Mouse (Mus musculus) c-Kit-positive CD71-positive TER-119-positive erythroid progenitor cells, embryonic 14.5 days (primary cell): Measurements from ENCODE around the gene Fam186a.
"Not testable (repeated sequence)": the region's sequence is repeated elsewhere in the genome, so short reads cannot be mapped to it uniquely, and the experiment has no call there.

ENCODE experiments used
- DNase-seq: peaks from one replicate; pipeline ENCODE4 v3.0.0-alpha.2; 2013; ENCODE audit warnings: low spot score

Gene Fam186a

DNA sequence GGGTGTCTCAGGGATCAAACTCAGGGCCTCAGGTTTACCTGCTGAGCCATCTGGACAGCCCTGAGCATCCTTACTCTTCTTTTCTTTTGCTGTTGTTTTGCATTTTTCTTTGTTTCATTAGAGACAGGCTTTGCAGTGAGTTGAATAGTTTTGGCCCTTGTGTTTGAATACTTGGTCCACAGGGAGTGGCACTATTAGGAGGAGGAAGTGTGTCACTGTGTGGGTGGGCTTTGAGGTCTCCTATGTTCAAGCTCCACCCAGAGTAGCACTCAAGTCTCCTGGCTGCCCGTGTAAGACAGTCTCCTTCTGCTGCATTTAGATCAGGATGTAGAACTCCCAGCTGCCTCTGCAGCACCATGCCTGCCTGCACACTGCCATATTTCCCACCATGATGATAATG, 32.4 kb downstream of the Fam186a start:
- no peak for DNase-seq

DNA sequence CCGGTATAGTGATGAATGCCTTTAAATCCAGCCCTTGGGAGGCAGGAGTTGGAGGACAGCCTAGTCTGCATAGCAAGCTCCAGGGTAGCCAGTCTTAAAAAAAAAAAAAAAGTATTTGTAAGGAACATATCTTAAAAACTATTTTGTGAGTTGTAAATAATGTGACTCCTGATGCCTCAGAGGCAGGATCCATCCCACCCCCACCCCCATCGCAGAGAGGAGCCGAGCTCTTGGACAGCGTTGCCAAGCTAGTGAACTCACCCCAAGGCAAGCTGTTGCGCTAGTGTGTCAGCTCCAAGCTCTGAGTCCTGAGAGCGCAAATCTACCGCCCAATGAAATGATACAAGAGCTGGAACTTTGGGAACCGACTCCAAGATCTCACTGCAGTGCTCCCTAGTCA, 35.6 kb downstream of the Fam186a start:
- DNase-seq = no peak

DNA sequence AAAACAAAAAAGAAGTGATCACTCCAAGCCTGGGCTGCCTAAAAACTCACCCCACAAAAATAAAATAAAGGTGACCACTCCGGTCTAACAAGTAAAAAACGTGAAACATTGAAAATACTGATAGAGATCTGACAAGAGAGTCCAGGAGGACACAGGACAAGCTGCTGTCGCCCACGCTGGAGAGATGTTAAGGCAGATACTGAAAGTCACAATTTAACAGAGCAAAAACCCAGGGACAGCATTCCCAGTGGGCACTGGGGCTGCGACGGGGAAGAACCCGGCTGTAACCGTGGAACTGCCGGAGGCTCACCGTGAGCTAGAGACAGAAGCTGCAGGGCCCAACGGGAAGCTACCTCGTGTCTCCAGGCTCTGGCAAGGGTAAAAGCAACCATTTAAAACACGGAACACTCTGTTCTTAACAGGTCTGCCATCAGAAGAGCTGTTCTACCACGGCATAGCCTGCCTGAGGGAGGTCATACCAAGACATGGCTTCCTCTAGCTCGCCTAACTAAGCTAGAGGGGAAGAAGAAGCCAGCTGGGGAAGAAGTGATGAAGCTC, 47.2 kb downstream of the Fam186a start:
- DNase-seq = no peak

DNA sequence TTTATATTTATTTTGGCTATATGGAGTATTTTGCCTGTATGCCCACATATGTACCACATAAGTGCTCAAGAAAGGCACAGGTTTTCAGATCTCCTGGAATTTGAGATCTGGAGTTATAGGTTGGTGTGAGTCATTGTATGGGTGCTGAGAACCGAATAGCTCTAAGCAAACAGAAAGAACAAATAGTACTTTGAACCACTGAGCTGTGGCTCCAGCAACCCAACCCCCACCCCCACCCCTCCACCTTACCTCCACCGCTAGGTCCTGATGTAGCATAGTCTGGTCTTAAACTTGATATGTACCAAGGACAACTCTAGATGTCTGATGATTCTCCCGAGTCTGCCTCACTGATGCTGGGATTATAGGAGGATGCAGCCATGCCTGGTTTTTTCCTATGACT, 49.6 kb downstream of the Fam186a start:
- no peak for DNase-seq

DNA sequence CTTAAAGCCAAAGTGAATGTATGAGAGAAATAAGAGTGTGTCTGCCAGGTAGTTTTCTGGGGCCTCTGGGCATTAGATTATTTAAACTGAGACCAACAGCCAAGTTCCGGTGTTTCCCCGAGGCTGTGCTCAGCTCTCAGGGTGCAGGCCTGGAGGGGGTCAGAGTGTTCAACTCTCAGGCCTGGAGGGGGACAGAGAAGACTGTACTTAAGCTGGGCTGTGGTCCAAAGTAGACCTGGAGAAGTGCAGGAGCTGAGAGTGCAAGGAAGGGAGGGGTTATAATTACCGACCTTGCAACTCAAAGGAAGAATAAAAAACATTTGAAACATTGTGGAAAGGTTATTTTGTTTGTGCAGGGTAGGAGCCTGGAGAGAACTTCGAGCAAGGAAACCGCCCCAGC, 52.2 kb downstream of the Fam186a start:
- DNase-seq = no peak

DNA sequence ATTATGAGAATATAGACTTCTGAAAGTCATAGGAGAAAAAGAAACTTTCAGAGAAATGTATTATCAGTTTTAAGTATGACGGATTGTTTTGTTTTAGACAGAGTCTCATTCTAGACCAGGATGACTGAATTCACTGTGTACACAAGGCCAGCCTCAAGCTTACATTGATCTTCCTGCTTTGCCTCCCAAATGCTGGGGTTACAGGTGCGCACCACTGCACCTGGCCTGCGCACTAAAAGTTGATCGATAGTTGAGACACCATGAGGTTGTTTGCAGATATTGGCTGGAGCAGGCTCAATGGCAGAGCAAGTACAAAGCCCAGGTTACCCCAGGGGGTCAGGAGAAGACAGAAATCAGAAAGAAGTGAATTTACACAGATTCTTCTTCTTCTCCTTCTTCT, 55.1 kb downstream of the Fam186a start:
- no peak for DNase-seq

DNA sequence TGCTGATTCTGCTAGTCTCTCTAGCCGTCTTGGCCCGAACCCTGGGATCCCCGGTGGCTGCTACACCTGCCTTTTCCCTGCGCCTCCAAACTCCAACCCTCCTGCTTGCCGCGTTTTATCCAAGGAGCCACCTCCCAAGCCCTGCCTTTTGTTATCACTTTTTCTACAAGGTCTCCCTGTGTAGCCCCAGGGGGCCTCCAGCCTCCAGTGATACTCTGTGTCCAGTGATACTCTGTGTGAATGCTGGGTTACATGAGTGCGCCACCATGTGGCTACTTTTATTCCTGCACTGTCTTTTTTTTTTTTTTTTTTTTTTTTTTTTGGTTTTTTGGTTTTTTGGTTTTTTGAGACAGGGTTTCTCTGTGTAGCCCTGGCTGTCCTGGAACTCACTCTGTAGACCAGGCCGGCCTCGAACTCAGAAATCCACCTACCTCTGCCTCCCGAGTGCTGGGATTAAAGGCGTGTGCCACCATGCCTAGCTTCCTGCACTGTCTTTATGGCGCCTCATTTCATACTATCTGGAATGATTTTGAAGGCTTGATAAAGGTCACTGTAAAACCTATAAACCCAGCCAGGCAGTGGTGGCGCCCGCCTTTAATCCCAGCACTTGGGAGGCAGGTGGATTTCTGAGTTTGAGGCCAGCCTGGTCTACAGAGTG, 57.4 kb downstream of the Fam186a start:
- peak; percentile 9 for DNase-seq

DNA sequence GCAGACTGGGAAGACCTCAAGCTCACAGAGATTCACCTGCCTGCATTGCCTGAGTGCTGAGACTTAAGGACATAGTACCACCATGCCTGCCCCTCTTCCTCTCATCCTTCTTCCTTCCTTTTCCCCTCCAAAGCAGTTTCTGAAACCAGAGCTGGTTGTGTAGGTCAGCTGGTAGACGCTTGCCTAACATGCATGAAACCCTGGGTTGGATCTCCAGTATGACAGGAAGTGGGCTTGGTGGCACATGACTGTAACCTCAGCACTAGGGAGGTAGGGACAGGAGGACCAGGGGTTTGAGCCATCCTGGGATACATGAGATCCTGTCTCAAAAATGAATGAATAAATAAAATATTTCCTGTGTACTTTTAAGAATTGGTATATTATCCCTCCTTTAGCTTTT, 59.3 kb downstream of the Fam186a start:
- DNase-seq = no peak

DNA sequence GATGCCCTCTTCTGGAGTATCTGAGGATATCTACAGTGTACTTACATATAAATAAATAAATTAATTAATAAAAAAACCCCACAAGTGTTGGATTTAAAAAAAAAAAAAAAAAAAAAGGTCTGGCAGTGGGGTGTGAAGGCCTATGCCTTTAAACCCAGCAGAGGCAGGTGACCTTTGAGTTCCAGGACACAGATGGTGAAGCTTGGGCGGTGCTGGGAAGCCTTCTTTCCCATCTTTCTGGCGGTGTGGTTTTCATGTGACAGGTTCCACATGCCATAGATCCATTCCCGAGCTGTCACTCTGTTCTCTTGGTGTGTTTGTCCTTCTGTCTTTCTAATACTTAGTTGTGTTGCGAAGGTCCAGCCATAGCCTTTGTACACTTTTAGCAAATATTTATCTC, 59.8 kb downstream of the Fam186a start:
- no peak for DNase-seq

DNA sequence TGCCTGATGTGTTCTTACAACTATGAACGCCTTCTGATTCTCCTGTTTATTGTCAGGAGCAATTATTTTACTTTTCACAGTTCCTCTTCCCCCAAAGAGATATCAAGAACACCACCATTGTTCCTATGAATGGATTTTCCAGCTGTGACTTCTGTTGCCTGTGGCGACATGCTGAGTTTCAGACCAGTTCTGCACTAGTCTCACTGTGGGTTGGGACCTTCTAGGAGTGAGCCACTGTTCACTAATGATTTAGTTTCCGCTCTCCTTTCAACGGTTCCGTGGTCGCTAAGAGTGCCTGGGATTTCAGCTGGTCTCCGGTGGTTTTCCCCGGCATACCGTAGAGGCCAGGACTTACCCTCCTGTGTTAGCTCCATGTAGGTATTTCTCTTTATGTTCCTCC, 62.0 kb downstream of the Fam186a start:
- DNase-seq = no peak

DNA sequence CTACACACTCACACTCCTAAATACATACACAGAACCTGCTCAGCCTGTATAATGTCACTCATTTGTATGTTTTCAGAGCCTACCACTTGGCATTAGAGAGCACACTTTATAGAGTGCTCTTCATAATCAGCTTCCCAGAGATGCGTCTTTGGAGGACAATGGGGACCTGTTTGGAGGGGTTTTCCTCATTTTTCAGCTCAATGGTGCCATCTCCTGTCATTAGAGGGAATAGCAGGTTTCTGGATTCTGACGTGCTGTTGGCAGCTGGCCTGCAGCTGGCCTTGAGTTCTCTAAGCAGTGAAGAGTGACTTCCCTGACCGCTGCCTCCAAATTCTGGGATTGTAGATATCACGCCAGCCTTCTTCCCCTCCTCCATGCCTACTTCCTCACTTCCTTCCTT, 62.5 kb downstream of the Fam186a start:
- peak; percentile 41 for DNase-seq

DNA sequence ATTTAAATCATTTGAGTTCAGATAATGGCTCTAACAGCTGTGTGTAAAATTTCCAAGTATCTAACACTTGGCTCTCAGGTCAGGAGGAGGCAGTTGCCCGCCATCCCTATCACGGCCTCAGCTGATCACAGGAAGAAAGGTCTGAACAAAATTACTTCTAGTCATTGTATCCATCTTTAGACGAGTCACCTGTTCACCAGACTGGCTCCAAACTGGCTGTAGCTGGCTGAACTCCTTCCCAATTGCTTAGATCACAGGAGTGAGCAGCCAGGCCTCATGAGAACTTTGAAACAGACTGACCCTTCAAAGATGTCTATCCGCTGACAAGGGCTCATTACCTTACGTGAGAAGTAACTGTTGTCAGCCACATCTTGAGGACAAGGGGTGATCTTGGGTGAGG, 63.6 kb downstream of the Fam186a start:
- DNase-seq = no peak

DNA sequence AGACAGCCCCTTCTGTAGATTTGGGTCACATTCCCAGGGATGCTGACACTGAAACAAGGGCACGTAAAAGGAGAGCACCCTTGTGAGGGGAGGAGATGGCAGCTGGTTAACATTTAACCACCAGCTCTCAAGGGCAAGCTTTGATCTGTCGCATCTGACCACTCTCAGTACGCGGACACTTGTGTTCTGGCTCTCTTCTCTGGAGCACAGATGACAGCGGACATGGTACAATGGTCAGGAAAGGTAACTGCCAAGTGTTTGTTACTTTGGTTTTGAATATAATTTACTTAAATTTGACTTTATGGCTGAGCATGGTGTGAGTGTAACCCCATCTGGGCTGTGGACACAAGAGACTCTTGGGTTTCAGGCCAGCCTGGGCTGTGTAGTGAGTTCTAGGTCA, 64.1 kb downstream of the Fam186a start:
- DNase-seq = no peak

DNA sequence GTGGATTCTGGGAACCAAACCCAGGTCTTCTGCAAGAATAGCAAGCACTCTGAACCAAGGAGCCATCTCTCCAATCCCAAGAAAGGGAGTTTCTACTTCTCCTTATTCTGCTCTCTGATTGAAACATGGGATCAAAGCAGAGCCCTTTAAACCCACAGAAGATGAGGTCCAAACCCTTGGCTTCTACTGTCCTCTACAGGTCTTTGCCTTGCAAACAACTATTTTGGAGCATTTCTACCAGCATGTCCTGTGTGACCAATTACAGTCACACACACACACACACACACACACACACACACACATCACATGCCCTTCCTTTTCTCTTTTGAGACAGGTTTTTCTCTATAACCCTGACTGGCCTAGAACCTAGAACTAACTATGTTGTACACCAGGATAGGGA, 70.2 kb downstream of the Fam186a start:
- no peak for DNase-seq

DNA sequence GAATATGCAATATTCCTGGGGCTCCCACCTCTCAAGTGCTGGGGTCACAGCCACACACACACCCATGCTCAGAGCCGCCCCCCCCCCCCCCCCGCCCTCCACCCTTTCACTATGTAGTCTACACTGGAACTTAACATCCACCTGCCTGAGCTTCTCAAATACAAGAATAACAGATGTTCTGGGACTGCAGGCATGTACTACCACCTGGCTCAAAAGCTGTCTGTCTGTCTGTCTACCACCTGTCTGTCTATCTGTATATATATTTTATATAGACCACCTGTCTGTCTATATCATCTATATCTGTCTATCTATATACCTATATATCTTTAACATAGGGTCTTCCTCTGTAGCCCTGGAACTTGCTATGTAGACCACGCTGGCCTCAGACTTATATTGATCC, 75.5 kb downstream of the Fam186a start:
- DNase-seq = no peak

DNA sequence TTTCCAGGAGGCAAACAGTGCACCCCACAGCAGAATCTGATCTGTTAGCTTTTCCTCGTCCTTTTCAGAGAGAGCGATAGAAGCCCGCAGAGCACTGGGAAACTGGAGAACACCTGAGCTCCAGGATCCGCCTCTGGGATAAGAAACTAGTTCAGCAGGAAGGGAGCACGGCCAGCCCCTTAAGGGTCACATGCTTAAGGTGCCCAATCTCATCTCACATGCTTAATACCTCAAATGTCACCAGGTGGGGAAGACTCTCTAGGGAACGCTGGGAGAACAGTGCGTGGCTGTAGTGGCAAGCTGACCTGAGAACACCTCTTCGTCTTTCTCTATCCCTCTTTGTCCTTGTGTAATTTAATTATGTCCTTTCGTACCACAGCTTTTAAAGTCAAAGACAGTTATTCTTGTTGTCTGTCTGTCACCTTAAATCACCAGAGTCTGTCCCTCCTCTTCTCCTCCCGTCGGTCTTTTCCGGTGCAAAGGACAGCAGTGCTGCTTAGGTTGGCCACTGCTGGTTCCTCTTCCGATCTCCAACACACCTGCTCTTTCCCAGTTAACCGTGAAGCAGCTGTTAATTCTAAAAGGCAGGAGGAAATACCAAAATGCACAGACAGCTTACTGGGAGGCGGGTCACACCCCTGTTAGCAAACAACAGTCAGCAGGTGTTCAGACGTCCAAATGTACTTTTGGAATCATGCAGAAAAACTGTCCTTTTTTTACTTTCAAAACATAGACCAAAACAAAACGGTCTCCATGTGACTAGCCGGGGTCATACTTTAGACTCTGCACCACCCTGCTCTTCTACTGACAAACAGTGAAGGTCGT, 76.2 kb downstream of the Fam186a start:
- DNase-seq = no peak

DNA sequence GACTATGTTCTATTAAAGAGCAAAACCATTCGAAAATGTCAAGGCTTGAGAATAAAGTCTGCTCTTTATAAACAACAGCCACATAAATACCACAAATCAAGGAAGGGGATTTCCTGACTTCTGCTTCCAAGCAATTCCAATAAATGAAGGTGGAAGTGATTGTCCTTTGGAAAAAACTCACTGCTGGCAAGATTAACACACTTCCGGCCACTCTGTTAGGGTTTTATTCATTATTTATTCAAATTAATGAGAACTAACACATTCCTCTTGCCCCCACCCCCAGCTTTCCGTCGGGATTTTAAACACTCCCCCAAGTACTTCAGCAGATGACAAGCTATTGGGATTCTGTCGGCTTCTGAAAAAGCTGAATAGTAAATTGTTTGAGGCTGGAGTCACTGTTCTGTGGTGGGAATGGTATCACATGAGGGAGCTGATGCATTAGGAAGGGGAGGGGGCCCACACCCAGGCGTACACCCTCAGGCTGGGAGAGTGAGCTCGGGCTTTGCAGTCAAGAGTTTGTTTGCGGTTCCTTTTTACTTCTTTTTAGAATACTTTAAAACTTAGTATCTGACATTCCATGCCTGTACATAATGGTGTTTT, 77.5 kb downstream of the Fam186a start:
- no peak for DNase-seq

DNA sequence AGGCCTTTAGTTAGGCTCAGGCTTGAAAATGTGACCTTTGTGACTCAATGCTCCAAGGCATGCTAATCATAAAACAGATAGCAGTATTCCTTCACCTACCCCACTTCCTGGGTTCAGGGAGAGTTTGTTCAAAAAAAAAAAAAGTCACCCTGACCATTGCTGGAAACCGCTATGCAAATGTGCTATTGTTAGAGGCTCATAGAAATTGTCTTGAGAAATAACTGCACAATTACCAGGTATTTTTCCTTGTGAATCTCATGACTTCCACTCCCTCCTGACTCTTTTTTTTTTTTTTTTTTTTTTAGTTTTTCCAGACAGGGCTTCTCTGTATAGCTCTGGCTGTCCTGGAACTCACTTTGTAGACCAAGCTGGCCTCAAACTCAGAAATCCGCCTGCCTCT, 79.7 kb downstream of the Fam186a start:
- not testable (repeated sequence) for DNase-seq

DNA sequence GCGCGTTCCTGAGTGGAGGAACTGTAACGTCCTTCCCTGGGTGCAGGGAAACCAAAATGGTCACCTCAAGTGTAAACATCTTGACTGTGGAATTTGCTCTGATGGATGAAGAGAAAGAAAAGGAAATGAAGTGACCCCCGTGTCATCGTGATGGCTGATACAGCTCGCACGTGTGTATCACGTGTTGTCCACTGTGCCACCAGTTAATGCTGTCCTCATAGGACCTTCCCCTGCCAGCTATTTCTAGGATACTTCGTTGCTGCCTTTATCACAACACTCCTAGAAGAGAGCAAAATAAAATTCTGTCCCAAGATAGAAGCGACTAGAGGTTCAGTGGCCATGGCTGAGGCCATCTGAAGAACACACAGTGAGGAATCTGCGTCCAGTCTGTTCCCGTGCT, 82.8 kb downstream of the Fam186a start:
- no peak for DNase-seq

DNA sequence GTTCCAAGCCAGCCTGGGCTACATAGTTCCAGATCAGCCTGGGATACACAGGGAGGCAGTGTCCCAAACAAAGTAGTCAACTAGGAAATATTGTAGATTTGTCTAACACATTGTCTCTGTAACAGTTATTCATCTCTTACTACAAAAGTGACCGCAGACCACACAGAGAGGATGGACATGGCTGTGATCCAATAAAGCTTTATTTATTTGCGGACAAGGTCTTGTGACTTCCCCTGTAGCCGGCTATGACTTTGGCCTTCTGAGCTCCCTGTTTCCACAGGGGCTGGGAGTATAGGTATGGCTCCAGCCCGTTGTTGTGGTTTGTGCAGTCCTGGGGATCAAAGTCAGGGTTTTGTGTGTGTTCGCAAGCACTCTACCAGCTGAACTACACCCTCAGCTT, 88.3 kb downstream of the Fam186a start:
- DNase-seq = no peak

DNA sequence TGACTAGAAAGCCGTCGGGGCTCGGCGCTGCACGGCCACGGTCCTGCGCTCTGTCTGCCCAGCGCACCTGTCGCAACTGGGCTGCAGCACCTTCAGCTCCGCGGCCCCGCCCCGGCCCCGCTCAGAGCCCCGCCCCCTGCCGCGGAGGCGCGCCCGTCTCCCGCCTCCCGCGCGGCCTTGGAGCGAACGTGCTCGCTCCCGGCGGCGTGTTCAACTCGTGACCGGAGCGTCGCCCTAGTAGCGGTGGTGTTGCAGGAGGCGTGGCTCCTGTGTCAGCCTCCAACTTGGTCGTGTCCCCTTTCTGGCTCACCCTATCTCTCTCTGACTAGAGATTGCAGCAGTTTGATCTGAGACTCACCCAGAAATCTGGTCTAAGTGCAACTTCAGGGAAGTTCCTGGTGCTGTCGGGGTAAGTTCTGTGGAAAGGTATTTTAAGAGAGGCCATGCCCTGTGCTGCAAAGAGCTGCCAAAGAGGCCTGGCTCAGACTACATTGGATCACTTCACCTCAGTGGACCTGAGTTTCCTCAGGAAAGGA, 91.5 kb downstream of the Fam186a start, which contains the start of gene Lima1:
Gene Lima1 (minus strand): TSS at position 123 of the 536 bp plus-strand sequence.
- peak; percentile 55 for DNase-seq

DNA sequence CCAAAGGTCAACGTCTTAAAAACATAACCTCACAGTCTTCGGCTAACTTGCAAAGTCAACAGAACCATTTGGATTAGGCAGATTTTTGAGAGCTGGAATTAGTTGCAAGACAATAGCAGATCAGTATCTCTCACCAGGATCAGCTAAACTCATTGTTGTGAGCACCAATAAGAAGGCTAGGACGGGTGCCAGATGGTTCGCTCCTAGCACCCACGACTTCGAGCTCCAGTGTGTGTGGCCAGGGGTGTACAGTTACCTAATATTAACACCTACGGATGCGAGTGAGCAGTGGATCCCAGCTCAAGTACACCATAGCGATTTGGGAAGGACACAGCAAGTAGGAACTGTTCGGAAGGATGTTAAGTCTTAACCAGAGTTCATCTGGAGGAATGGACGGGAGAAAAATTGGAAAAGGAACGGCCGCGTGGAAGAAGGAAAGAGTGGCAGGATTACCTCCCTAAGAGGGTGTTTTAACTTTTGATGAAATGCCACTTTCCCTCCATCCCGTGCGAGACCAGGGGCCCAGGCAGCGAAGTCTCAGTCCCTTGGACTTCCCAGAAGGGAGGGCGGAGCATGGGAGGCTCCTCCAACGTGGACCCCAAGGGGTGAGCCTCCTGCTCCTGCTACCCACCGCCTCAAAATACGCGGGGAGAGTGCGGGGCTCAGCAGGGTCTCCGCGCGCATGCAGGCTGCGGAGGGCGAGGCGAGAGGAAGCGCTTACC, 92.1 kb downstream of the Fam186a start:
- DNase-seq = no peak
